Comparison of ENCODE assay signal across 10 mouse cellular contexts in the genomic region with DNA sequence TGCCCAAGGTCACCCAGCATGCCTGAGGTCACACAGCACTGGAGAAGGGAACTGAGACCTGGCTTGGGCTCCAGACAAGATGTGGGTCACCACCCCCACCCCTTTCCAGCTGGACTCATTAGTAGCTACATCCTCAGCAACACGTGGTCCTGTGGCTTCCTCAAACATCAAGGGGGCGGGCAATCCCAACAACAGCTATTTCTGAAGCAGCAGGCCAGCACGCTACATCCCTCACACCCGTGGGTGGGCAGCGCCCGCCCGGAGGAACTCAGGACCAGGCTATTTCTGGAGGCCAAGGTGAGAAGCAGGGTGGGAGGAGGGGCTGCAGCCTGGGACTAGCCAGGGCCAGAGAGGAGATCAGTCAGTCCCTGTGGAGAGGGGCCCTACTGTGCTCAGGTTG. TPM values are rescaled to one million over a fixed set of nuclear protein-coding genes. Genes with fewer than 3 reads are reported as not detected.
DNase-seq lines count a peak whose midpoint lies in the region; ATAC-seq lines count a peak whose summit lies in the region.
"Had no signal": no experiment of that assay in that cellular context is flagged by ENCODE, and none has a peak within 500 bp of the region (broad histone marks: within the 10 kb centered on the region; RNA-seq: fewer than 3 reads in every experiment).

No protein-coding gene starts in this region.

- no peaks in the 10 kb centered on the region for H3K9me3 ChIP-seq in kidney, embryonic 15.5 days (replicated peaks)
- H3K9me3 ChIP-seq in embryonic facial prominence, embryonic 13.5 days = no peaks in the 10 kb centered on the region; the same call in 1 of the 2 replicates
- H3K9me3 ChIP-seq in hindbrain, embryonic 11.5 days (ENCODE audit: control insufficient read depth, low read length) = no peaks in the 10 kb centered on the region
- no peaks in the 10 kb centered on the region for H3K9me3 ChIP-seq in midbrain, embryonic 13.5 days

- peaks cover 18% of the 10 kb centered on the region for H3K27me3 ChIP-seq in kidney, embryonic 15.5 days
- H3K27me3 ChIP-seq in embryonic facial prominence, embryonic 13.5 days = peaks cover 34% of the 10 kb centered on the region
- peaks cover 3% of the 10 kb centered on the region; the same call in 1 of the 2 replicates for H3K27me3 ChIP-seq in hindbrain, embryonic 11.5 days (ENCODE audit: control insufficient read depth, insufficient read depth, low read length)
- H3K27me3 ChIP-seq in midbrain, embryonic 13.5 days = no peaks in the 10 kb centered on the region

- peak overlapping the region; percentile 91 for H3K27ac ChIP-seq in kidney, embryonic 15.5 days
- H3K27ac ChIP-seq in embryonic facial prominence, embryonic 13.5 days = 0 out of 2 replicates have a peak overlapping the region, but pooled peaks have one; percentile 90
- H3K27ac ChIP-seq in hindbrain, embryonic 11.5 days (ENCODE audit: low read depth, low read length) = 0 out of 2 replicates have a peak overlapping the region, but pooled peaks have one; percentile 24
- H3K27ac ChIP-seq in midbrain, embryonic 13.5 days = peak overlapping the region; percentile 94

- peaks cover 95% of the 10 kb centered on the region for H3K4me1 ChIP-seq in kidney, embryonic 15.5 days
- peaks cover 96% of the 10 kb centered on the region for H3K4me1 ChIP-seq in embryonic facial prominence, embryonic 13.5 days
- peaks cover 43% of the 10 kb centered on the region for H3K4me1 ChIP-seq in hindbrain, embryonic 11.5 days (replicated peaks; ENCODE audit: control insufficient read depth, insufficient read depth, low read length)
- peaks cover 100% of the 10 kb centered on the region for H3K4me1 ChIP-seq in midbrain, embryonic 13.5 days (replicated peaks)

- ATAC-seq in kidney, embryonic 15.5 days (replicated peaks; ENCODE audit: low FRiP score) = no peak
- no peak for ATAC-seq in embryonic facial prominence, embryonic 13.5 days (ENCODE audit: insufficient number of reproducible peaks, insufficient read depth, low FRiP score, low TSS enrichment, low read depth)
- ATAC-seq in hindbrain, embryonic 11.5 days (ENCODE audit: low FRiP score) = no peak
- ATAC-seq in midbrain, embryonic 13.5 days = no peak
- ATAC-seq in megakaryocyte-erythroid progenitor cell, adult 5-6 weeks (replicated peaks; ENCODE audit: low FRiP score, low TSS enrichment, poor library complexity, severe bottlenecking) = no peak

- DNase-seq in kidney, adult 18-20 months = no peak
- DNase-seq in hindbrain, embryonic 11.5 days (ENCODE audit: low spot score) = no peak
- DNase-seq in layer of hippocampus, adult 9-10 months (ENCODE audit: low spot score) = no peak
- DNase-seq in natural killer cell, adult 2 months (ENCODE audit: low spot score in 2 of 2) = no peak

- H3K4me2 ChIP-seq in kidney, embryonic 15.5 days = peak overlapping the region; percentile 63
- H3K4me2 ChIP-seq in embryonic facial prominence, embryonic 13.5 days = no peak overlapping the region
- no peak overlapping the region for H3K4me2 ChIP-seq in hindbrain, embryonic 11.5 days (replicated peaks; ENCODE audit: low read depth, low read length)
- peak overlapping the region; percentile 98 for H3K4me2 ChIP-seq in midbrain, embryonic 13.5 days (replicated peaks)

- no peak overlapping the region for H3K4me3 ChIP-seq in kidney, embryonic 15.5 days (replicated peaks)
- no peak overlapping the region; the same call in 1 of the 2 replicates for H3K4me3 ChIP-seq in embryonic facial prominence, embryonic 13.5 days
- H3K4me3 ChIP-seq in hindbrain, embryonic 11.5 days (ENCODE audit: low read depth, low read length) = no peak overlapping the region
- H3K4me3 ChIP-seq in midbrain, embryonic 13.5 days (replicated peaks) = no peak overlapping the region

- WGBS in kidney, embryonic 15.5 days = 40% methylated on average over 7 of the region's 7 CpGs
- 75% methylated on average over 7 of the region's 7 CpGs for WGBS in embryonic facial prominence, embryonic 13.5 days
- WGBS in hindbrain, embryonic 11.5 days = 60% methylated on average over 7 of the region's 7 CpGs
- 66% methylated on average over 7 of the region's 7 CpGs for WGBS in midbrain, embryonic 13.5 days

- 0 out of 2 replicates have a peak, but pooled peaks cover 2% of the 10 kb centered on the region for H3K36me3 ChIP-seq in kidney, embryonic 15.5 days
- H3K36me3 ChIP-seq in embryonic facial prominence, embryonic 13.5 days = 0 out of 2 replicates have a peak, but pooled peaks cover 6% of the 10 kb centered on the region
- no peaks in the 10 kb centered on the region for H3K36me3 ChIP-seq in hindbrain, embryonic 11.5 days (ENCODE audit: control insufficient read depth, insufficient read depth, low read length)
- H3K36me3 ChIP-seq in midbrain, embryonic 13.5 days = peaks cover 15% of the 10 kb centered on the region

- no peak overlapping the region for H3K9ac ChIP-seq in kidney, embryonic 15.5 days
- H3K9ac ChIP-seq in embryonic facial prominence, embryonic 13.5 days = no peak overlapping the region
- no peak overlapping the region for H3K9ac ChIP-seq in hindbrain, embryonic 11.5 days (ENCODE audit: low read depth, low read length)
- peak overlapping the region; percentile 61 for H3K9ac ChIP-seq in midbrain, embryonic 13.5 days (replicated peaks)

RNA-seq across cellular contexts. Expression of gene Ptprs, which starts 7.4 kb away (rescaled TPM):
- polyA plus RNA-seq in kidney, embryonic 15.5 days (2015; fragmentation: Nextera tagmentation; extraction: Ambion mirVana) = 81.5 and 95.6 TPM in 2 replicates
- polyA plus RNA-seq in embryonic facial prominence, embryonic 13.5 days (2015; fragmentation: Nextera tagmentation; extraction: Ambion mirVana) = 120 and 121 TPM in 2 replicates
- polyA plus RNA-seq in hindbrain, embryonic 11.5 days (2014; fragmentation: Nextera tagmentation; extraction: Ambion mirVana) = 142 and 156 TPM in 2 replicates
- 278 and 317 TPM in 2 replicates for polyA plus RNA-seq in midbrain, embryonic 13.5 days (2015; fragmentation: Nextera tagmentation; extraction: Ambion mirVana)
- 55.7 and 65.0 TPM in 2 replicates for total RNA-seq in megakaryocyte-erythroid progenitor cell, adult 5-6 weeks (2014; fragmentation: Nextera tagmentation)
- 36.6 and 48.3 TPM in 2 replicates for total RNA-seq in megakaryocyte-erythroid progenitor cell, adult 5-6 weeks (2017)

RNA-seq across cellular contexts. Expression of gene Znrf4, which starts 43.4 kb away (rescaled TPM):
- polyA plus RNA-seq in kidney, embryonic 15.5 days (2015; fragmentation: Nextera tagmentation; extraction: Ambion mirVana) = not detected in 2 replicates
- not detected in 2 replicates for polyA plus RNA-seq in embryonic facial prominence, embryonic 13.5 days (2015; fragmentation: Nextera tagmentation; extraction: Ambion mirVana)
- polyA plus RNA-seq in hindbrain, embryonic 11.5 days (2014; fragmentation: Nextera tagmentation; extraction: Ambion mirVana) = not detected in 2 replicates
- polyA plus RNA-seq in midbrain, embryonic 13.5 days (2015; fragmentation: Nextera tagmentation; extraction: Ambion mirVana) = 0.17 TPM in 1 of 2 replicates, not detected in the other
- total RNA-seq in megakaryocyte-erythroid progenitor cell, adult 5-6 weeks (2014; fragmentation: Nextera tagmentation) = not detected in 2 replicates
- not detected in 2 replicates for total RNA-seq in megakaryocyte-erythroid progenitor cell, adult 5-6 weeks (2017)
- total RNA-seq: MEL had no signal
- polyA plus RNA-seq: neural tube, embryonic 11.5 days had no signal

Comparison
In these comparisons a context has a peak if more than half of its experiments do, and no peak if none do; other contexts are left out.
1. H3K27ac ChIP-seq: peak in every context shown above with its lines; median percentile 94 in midbrain, embryonic 13.5 days; 91 in kidney, embryonic 15.5 days; 90 in embryonic facial prominence, embryonic 13.5 days; 24 in hindbrain, embryonic 11.5 days.
2. H3K4me2 ChIP-seq: peak in kidney, embryonic 15.5 days (single experiment) and midbrain, embryonic 13.5 days (single experiment); none in embryonic facial prominence, embryonic 13.5 days (single experiment) and hindbrain, embryonic 11.5 days (single experiment).